ENCODE assay signal across 8 mouse cellular contexts in the genomic region with DNA sequence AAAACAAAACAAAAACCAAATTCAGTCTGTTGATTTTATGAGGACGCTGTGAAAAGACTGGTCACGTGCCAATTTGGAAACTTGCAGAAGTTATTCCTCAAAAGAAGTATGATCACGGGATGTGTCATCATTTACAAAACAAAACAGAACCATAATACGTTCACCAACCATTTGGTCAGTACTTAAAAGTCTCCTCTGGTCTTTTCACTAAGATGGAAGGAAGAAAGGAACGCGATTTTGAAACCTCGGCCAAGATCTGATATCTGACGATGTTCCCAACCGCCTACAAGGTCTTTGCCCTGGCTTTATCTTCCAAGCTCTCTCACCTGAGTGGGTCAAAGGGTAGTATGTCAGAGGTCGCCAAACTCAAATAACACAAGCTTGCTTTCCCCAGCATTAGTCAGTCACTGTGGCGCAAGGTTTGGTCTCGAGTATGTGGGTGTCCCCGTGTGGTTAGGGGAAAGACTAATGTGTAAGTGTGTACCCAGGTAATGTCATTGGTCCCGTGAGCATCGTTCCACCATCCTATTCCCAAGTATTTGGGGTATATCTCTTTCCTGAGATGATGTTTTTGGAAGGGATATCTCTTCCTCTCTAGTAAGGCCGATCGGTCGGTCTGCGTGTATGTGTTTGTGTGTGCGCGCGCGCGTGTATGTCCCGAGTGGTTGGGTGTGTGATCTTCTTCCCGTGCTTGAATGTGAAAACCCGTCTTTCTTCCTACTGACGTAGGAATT. TPM values are rescaled to one million over a fixed set of nuclear protein-coding genes. Genes with fewer than 3 reads are reported as not detected.
DNase-seq lines count a peak whose midpoint lies in the region; ATAC-seq lines count a peak whose summit lies in the region.

No protein-coding gene starts in this region.

- DNase-seq in neural tube, embryonic 11.5 days (ENCODE audit: low spot score) = no peak
- no peak for DNase-seq in neural tube, embryonic 10.5 days (ENCODE audit: extremely low spot score, low spot score)
- peak; percentile 33 for DNase-seq in MEL-GATA-1-ER (ENCODE audit: extremely low read depth, low read depth)
- DNase-seq in embryo, embryonic 9.5 days (ENCODE audit: extremely low spot score) = peak; percentile 2
- peak; percentile 14 for DNase-seq in kidney, postnatal 10 days
- DNase-seq in gastrocnemius, postnatal 4 days (ENCODE audit: low spot score in 2 of 2) = no peak

- no peaks in the 10 kb centered on the region for H3K4me1 ChIP-seq in neural tube, embryonic 11.5 days (ENCODE audit: control insufficient read depth, insufficient read depth, low read length)
- H3K4me1 ChIP-seq in heart, embryonic 14.5 days (ENCODE audit: control insufficient read depth in 2 of 2, insufficient read depth in 2 of 2, low read length in 2 of 2) = 0 out of 4 replicates have a peak, but pooled peaks cover 0 to 3% of the 10 kb centered on the region in 2 experiments

- 0 out of 2 replicates have a peak overlapping the region, but pooled peaks have one; percentile 34 for H3K27ac ChIP-seq in neural tube, embryonic 11.5 days (ENCODE audit: low read depth, low read length)
- H3K27ac ChIP-seq in heart, embryonic 14.5 days (replicated peaks in 1 of 2; ENCODE audit: control insufficient read depth in 1 of 2, insufficient read depth in 1 of 2, low read depth in 2 of 2, low read length in 2 of 2) = peak overlapping the region; percentile 82 to 84; a peak in 3 of 4 replicates

- no peaks in the 10 kb centered on the region for H3K36me3 ChIP-seq in neural tube, embryonic 11.5 days (ENCODE audit: control insufficient read depth, insufficient read depth, low read length)
- H3K36me3 ChIP-seq in heart, embryonic 14.5 days (ENCODE audit: control insufficient read depth, insufficient read depth, low read length) = peaks cover 8% of the 10 kb centered on the region; the same call in 1 of the 2 replicates

- H3K9ac ChIP-seq in neural tube, embryonic 11.5 days (ENCODE audit: low read length) = peak overlapping the region; percentile 78
- peak overlapping the region; percentile 74 for H3K9ac ChIP-seq in heart, embryonic 14.5 days (ENCODE audit: low read length)

- H3K9me3 ChIP-seq in neural tube, embryonic 11.5 days (ENCODE audit: control insufficient read depth, low read length) = no peaks in the 10 kb centered on the region
- no peaks in the 10 kb centered on the region for H3K9me3 ChIP-seq in heart, embryonic 14.5 days (ENCODE audit: control insufficient read depth, low read length)

- ATAC-seq in neural tube, embryonic 11.5 days (ENCODE audit: insufficient read depth, low FRiP score, low TSS enrichment) = peak; percentile 7
- ATAC-seq in heart, embryonic 14.5 days (ENCODE audit: insufficient number of reproducible peaks, insufficient read depth, low FRiP score, low read depth) = no peak; the same call in 1 of the 2 replicates
- peak; percentile 35 for ATAC-seq in megakaryocyte progenitor cell, adult 5-6 weeks (replicated peaks; ENCODE audit: poor library complexity)

- peak overlapping the region; percentile 53 for H3K4me2 ChIP-seq in neural tube, embryonic 11.5 days (ENCODE audit: low read depth)
- peak overlapping the region; percentile 69 for H3K4me2 ChIP-seq in heart, embryonic 14.5 days (ENCODE audit: low read length)

- H3K4me3 ChIP-seq in neural tube, embryonic 11.5 days (ENCODE audit: low read depth, low read length) = peak overlapping the region; percentile 61
- peak overlapping the region; percentile 68 to 90 for H3K4me3 ChIP-seq in heart, embryonic 14.5 days (ENCODE audit: control insufficient read depth in 1 of 2, insufficient read depth in 1 of 2, low read depth in 1 of 2, low read length in 2 of 2)

- 24% methylated on average over 28 of the region's 28 CpGs for WGBS in neural tube, embryonic 11.5 days
- WGBS in heart, embryonic 14.5 days = 24% methylated on average over 28 of the region's 28 CpGs

- H3K27me3 ChIP-seq in neural tube, embryonic 11.5 days (ENCODE audit: control insufficient read depth, insufficient read depth, low read length) = no peaks in the 10 kb centered on the region
- H3K27me3 ChIP-seq in heart, embryonic 14.5 days (ENCODE audit: control insufficient read depth, insufficient read depth, low read length) = no peaks in the 10 kb centered on the region

RNA-seq across cellular contexts. Expression of gene Rab9, which starts 0.9 kb away (rescaled TPM):
- polyA plus RNA-seq in neural tube, embryonic 11.5 days (2014; fragmentation: Nextera tagmentation; extraction: Ambion mirVana) = 48.1 and 52.7 TPM in 2 replicates
- 34.3 and 36.4 TPM in 2 replicates for polyA plus RNA-seq in heart, embryonic 14.5 days (2014; fragmentation: Nextera tagmentation; extraction: Ambion mirVana)
- 73.4 and 92.1 TPM in 2 replicates for total RNA-seq in megakaryocyte progenitor cell, adult 5-6 weeks (2015)
- total RNA-seq in megakaryocyte progenitor cell, adult 5-6 weeks (2017) = 95.2 and 108 TPM in 2 replicates
- total RNA-seq in gastrocnemius, postnatal 4 days (2021) = 10 to 100 TPM; 24.0 to 28.0 TPM

RNA-seq across cellular contexts. Expression of gene Ofd1, which starts 38.3 kb away (rescaled TPM):
- 9.2 and 9.8 TPM in 2 replicates for polyA plus RNA-seq in neural tube, embryonic 11.5 days (2014; fragmentation: Nextera tagmentation; extraction: Ambion mirVana)
- polyA plus RNA-seq in heart, embryonic 14.5 days (2014; fragmentation: Nextera tagmentation; extraction: Ambion mirVana) = 5.2 and 5.8 TPM in 2 replicates
- total RNA-seq in megakaryocyte progenitor cell, adult 5-6 weeks (2015) = 9.8 and 11.3 TPM in 2 replicates
- total RNA-seq in megakaryocyte progenitor cell, adult 5-6 weeks (2017) = 12.5 and 17.0 TPM in 2 replicates
- total RNA-seq in gastrocnemius, postnatal 4 days (2021) = 1 to 10 TPM; 8.0 to 9.3 TPM

RNA-seq across cellular contexts. Expression of gene Trappc2, which starts 38.4 kb away (rescaled TPM):
- 37.4 and 46.7 TPM in 2 replicates for polyA plus RNA-seq in neural tube, embryonic 11.5 days (2014; fragmentation: Nextera tagmentation; extraction: Ambion mirVana)
- 39.7 and 43.3 TPM in 2 replicates for polyA plus RNA-seq in heart, embryonic 14.5 days (2014; fragmentation: Nextera tagmentation; extraction: Ambion mirVana)
- 15.7 and 18.6 TPM in 2 replicates for total RNA-seq in megakaryocyte progenitor cell, adult 5-6 weeks (2015)
- 8.7 and 12.2 TPM in 2 replicates for total RNA-seq in megakaryocyte progenitor cell, adult 5-6 weeks (2017)
- 10 to 100 TPM; 14.1 to 20.9 TPM for total RNA-seq in gastrocnemius, postnatal 4 days (2021)

RNA-seq across cellular contexts. Expression of gene Tceanc, which starts 39.6 kb away (rescaled TPM):
- polyA plus RNA-seq in neural tube, embryonic 11.5 days (2014; fragmentation: Nextera tagmentation; extraction: Ambion mirVana) = 11.1 and 11.7 TPM in 2 replicates
- polyA plus RNA-seq in heart, embryonic 14.5 days (2014; fragmentation: Nextera tagmentation; extraction: Ambion mirVana) = 6.2 and 6.6 TPM in 2 replicates
- total RNA-seq in megakaryocyte progenitor cell, adult 5-6 weeks (2015) = 4.9 and 7.4 TPM in 2 replicates
- 7.3 and 7.5 TPM in 2 replicates for total RNA-seq in megakaryocyte progenitor cell, adult 5-6 weeks (2017)
- 1 to 10 TPM; 8.5 to 8.7 TPM for total RNA-seq in gastrocnemius, postnatal 4 days (2021)

Comparison
In these comparisons a context has a peak if more than half of its experiments do, and no peak if none do; other contexts are left out.
1. DNase-seq: peak in MEL-GATA-1-ER (single experiment), embryo, embryonic 9.5 days (single experiment) and kidney, postnatal 10 days (single experiment); none in neural tube, embryonic 11.5 days (single experiment), neural tube, embryonic 10.5 days (single experiment) and gastrocnemius, postnatal 4 days (0 of 2).